Mouse (Mus musculus) ES-E14 (cell line): ENCODE measurements at regions not wholly inside any gene's neighbourhood (a gene's known extent, or its start where the extent isn't known, plus 50 kb on each side); places are given as distances from the start of the nearest gene placed in this dataset.

Experiments
- DNase-seq: peaks from one replicate; pipeline ENCODE4 v3.0.0-alpha.2; 2013; ENCODE audit warnings: low read depth, low spot score
- H3K27ac ChIP-seq: 2 replicates; pipeline ENCODE4 v1.5.1; 2012; ENCODE audit warnings: low read depth, mild to moderate bottlenecking, low read length, moderate library complexity, mixed read lengths; ENCODE audit not compliant: poor library complexity, insufficient read depth, severe bottlenecking
- H3K36me3 ChIP-seq: 2 replicates; pipeline ENCODE4 v1.6.1; 2012; ENCODE audit warnings: mild to moderate bottlenecking, low read length, moderate library complexity, mixed read lengths; ENCODE audit not compliant: control insufficient read depth, poor library complexity, insufficient read depth, severe bottlenecking
- H3K4me1 ChIP-seq, 2 experiments: fragments of 150-350 bp in 1 of 2; sonication (generic) in 1 of 2; 2 replicates each; pipeline ENCODE4 v1.6.1; 2012; ENCODE audit warnings: low read length in 2 of 2, mild to moderate bottlenecking in 1 of 2, mixed read lengths in 1 of 2; ENCODE audit not compliant: control insufficient read depth in 2 of 2, insufficient read depth in 2 of 2, poor library complexity in 1 of 2
- H3K4me3 ChIP-seq, 2 experiments: fragments of 150-350 bp in 1 of 2; sonication (generic) in 1 of 2; 2 replicates each; pipeline ENCODE4 v1.5.1; 2012; ENCODE audit warnings: low read length in 2 of 2, low read depth in 1 of 2, mild to moderate bottlenecking in 1 of 2, mixed read lengths in 1 of 2; ENCODE audit not compliant: insufficient read depth in 1 of 2, poor library complexity in 1 of 2, severe bottlenecking in 1 of 2
- H3K9ac ChIP-seq: 2 replicates; pipeline ENCODE4 v1.6.1; 2012; ENCODE audit warnings: low read depth, mild to moderate bottlenecking, low read length, mixed read lengths; ENCODE audit not compliant: poor library complexity, insufficient read depth, severe bottlenecking
- H3K9me3 ChIP-seq: fragments of 150-350 bp; sonication (generic); 2 replicates; pipeline ENCODE4 v1.6.1; 2012; ENCODE audit warnings: low read depth, mild to moderate bottlenecking, low read length; ENCODE audit not compliant: control insufficient read depth, insufficient read depth
- CHD2 ChIP-seq: IDR thresholded peaks from 2 replicates; pipeline ENCODE4 v1.6.1; 2014; ENCODE audit warnings: mild to moderate bottlenecking, low read depth, low read length, inconsistent platforms
- HCFC1 ChIP-seq: IDR thresholded peaks from 2 replicates; pipeline ENCODE4 v1.6.1; 2012; ENCODE audit warnings: low read length, inconsistent platforms, borderline replicate concordance; ENCODE audit not compliant: insufficient read depth
- MAFK ChIP-seq: IDR thresholded peaks from 2 replicates; pipeline ENCODE4 v1.6.1; 2014; ENCODE audit warnings: mild to moderate bottlenecking, low read depth, low read length, inconsistent platforms; ENCODE audit not compliant: insufficient read depth
- ZC3H11A ChIP-seq: IDR thresholded peaks from 2 replicates; pipeline ENCODE4 v1.6.1; 2012; ENCODE audit warnings: low read depth, mild to moderate bottlenecking, inconsistent platforms, low read length, borderline replicate concordance
- ZNF384 ChIP-seq: IDR thresholded peaks from 2 replicates; pipeline ENCODE4 v1.6.1; 2012; ENCODE audit warnings: low read depth, low read length, inconsistent platforms
- in situ Hi-C, 2 experiments: fragments of 600-800 bp; cut with MboI; formaldehyde crosslinking; loops; one replicate each; pipeline ENCODE4 v1.15.1; 2025; ENCODE audit warnings: low sequenced_read_pairs in 2 of 2, inconsistent platforms in 1 of 2; ENCODE audit not compliant: unreplicated experiment in 2 of 2

DNA sequence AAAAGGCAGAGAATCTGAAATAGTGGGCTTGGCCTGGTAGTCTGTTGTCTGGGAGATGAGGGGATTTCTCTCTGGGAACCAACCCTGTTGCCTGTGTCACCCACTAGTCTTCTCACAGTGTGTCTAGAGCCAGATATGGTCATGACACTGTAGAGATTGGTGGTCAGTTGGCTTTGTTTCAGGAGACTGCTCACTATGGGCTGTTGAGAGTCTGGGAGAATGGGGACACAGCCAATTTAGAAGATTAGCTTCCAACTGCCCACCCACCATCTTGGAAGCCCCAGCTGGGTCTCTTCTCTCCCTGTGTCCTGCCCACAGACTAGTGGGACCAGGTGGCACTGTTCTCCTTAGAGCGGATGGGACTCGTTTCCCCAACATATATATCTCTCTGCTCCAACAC, 320.4 kb downstream of the Fgf9 start:
- no peak for DNase-seq
- no peak overlapping the region for H3K9ac ChIP-seq
- no peaks in the 10 kb centered on the region for H3K4me1 ChIP-seq
- no peak overlapping the region for H3K27ac ChIP-seq
- no peak overlapping the region for H3K4me3 ChIP-seq
- H3K9me3 ChIP-seq = no peaks in the 10 kb centered on the region
- TF ChIP-seq ZNF384 (no peak), ZC3H11A (no peak), HCFC1 (no peak), CHD2 (no peak), MAFK (no peak)
- in situ Hi-C loops = no loop called here
- no peaks in the 10 kb centered on the region for H3K36me3 ChIP-seq

DNA sequence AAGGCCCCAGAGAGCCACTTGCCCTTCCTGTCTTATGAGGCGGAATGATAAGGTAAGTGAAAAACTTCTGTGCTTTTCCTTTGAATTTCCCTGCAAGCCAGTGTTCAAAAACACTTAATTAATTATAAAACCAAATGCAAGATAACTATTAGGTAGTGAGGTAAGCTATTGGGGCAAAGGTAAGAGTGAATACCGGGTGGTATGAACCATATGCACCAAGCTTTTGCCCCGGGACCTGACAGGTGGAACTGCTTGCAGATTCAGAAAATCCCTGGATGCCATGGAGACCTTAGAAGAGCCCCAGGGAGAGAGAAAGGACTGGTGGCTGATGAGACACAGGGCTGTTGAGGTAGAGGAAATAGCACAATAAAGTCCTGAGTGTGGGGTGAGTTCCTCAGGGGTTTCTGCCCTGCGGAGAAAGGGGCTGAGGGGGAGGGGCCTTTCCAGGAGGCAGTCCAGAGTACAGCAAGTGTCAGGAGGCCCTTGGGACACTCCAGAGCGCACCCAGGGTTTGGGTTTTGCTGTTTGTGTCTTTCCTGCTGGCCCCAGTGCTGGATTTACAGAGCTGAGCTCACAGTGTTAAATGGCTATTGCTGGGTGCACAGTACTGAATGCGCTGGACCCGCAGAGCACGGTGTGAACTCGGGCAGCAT, 317.1 kb downstream of the Fgf9 start:
- TF ChIP-seq HCFC1 (no peak), ZC3H11A (no peak), CHD2 (no peak), ZNF384 (no peak), MAFK (no peak)
- H3K4me3 ChIP-seq = no peak overlapping the region
- no peak overlapping the region for H3K9ac ChIP-seq
- no peaks in the 10 kb centered on the region for H3K36me3 ChIP-seq
- no peaks in the 10 kb centered on the region for H3K9me3 ChIP-seq
- DNase-seq = no peak
- in situ Hi-C loops = no loop called here
- H3K4me1 ChIP-seq = no peaks in the 10 kb centered on the region
- no peak overlapping the region for H3K27ac ChIP-seq

DNA sequence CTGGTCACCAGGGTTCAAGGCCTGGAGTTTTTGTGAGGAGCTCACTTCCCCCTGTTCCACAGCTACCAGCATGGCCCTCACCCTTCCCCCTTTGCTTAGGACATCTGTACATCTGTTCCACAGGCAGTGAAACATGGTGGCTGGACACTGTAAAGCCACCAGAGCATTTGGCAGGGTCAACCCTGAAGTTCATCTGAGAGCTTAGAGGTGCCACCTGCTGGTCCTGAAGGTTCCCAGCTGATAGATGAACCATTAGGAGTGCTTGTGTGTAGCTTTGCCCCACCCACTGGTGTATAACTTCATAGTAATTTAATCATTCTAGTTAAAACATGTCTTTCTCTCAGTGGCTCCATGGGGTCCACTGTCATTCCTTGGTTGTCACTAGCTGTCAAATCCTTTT, 304.7 kb downstream of the Fgf9 start:
- Histone ChIP-seq H3K36me3 (no peaks in the 10 kb centered on the region), H3K4me1 (no peaks in the 10 kb centered on the region), H3K9me3 (no peaks in the 10 kb centered on the region), H3K27ac (no peak overlapping the region), H3K4me3 (no peak overlapping the region), H3K9ac (no peak overlapping the region)
- no peak for DNase-seq
- TF ChIP-seq MAFK (no peak), ZC3H11A (no peak), CHD2 (no peak), HCFC1 (no peak), ZNF384 (no peak)
- in situ Hi-C loops = no loop called here

DNA sequence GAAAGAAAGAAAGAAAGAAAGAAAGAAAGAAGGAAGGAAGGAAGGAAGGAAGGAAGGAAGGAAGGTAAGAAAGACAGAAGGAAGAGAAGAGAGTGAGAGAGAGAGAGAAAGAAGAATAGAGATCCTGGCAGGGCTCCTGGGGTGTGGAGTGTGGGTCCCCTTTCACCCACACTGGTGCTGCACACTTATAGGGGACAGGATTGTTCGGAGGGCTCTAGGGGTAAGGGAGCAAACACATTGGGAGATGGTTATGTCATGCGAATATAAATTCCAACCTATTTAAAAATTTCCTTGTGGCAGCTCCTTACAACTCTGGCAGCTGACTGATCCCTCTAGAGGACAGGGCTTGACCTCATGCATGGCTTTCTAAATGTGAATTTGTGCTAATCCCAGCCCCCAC, 286.5 kb downstream of the Fgf9 start:
- Histone ChIP-seq H3K9ac (no peak overlapping the region), H3K36me3 (no peaks in the 10 kb centered on the region), H3K4me3 (no peak overlapping the region), H3K27ac (no peak overlapping the region), H3K4me1 (no peaks in the 10 kb centered on the region; a peak in 2 of 4 replicates), H3K9me3 (no peaks in the 10 kb centered on the region)
- TF ChIP-seq MAFK (no peak), ZNF384 (no peak), CHD2 (no peak)
- DNase-seq = no peak
- in situ Hi-C loops = no loop called here

DNA sequence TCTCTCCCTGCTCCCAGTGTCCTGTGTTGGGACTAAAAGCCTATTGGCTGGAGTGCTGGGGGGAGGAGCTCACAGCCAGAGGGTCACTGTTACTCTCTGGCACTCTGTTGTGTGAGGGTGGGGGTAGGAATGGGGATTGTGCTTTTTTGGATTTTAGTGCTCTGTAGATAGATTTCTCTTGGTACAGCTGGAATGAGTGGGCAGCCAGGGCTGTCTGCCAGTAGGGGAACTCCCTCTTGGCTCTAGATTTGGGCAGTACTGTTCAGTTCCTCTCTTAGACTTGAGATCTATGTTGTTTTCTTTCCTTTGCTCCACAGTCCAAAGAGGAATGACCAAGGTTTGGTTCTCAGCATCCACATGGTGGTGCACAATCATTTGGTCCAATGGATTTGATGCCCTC, 282.6 kb downstream of the Fgf9 start:
- H3K9me3 ChIP-seq = no peaks in the 10 kb centered on the region
- TF ChIP-seq CHD2 = no peak
- TF ChIP-seq ZC3H11A = no peak
- no peak for TF ChIP-seq MAFK
- no peak for TF ChIP-seq ZNF384
- no peak for TF ChIP-seq HCFC1
- H3K27ac ChIP-seq = no peak overlapping the region
- in situ Hi-C loops = no loop called here
- no peaks in the 10 kb centered on the region for H3K36me3 ChIP-seq
- no peak overlapping the region for H3K4me3 ChIP-seq
- no peak for DNase-seq
- no peaks in the 10 kb centered on the region; a peak in 2 of 4 replicates for H3K4me1 ChIP-seq
- no peak overlapping the region for H3K9ac ChIP-seq
